Mouse (Mus musculus) liver, adult 10 weeks (tissue): ENCODE data around the gene Adal. TPM values are rescaled to one million over a fixed set of nuclear protein-coding genes. Genes with fewer than 3 reads are reported as not detected.

Experiments
- polyA plus RNA-seq: library from polyadenylated mRNA; stranded (reverse); fragments of 350-450 nt; fragmentation: Illumina TruSeq; extraction: RNeasy Lipid Tissue Mini Kit (QIAGEN cat#74804); gene quantifications from one replicate; pipeline ENCODE4 v1.2.3, GENCODE M21; 2014; ENCODE audit warnings: low read depth, low replicate concordance

Adal gene
- 22.0 TPM for polyA plus RNA-seq

DNA sequence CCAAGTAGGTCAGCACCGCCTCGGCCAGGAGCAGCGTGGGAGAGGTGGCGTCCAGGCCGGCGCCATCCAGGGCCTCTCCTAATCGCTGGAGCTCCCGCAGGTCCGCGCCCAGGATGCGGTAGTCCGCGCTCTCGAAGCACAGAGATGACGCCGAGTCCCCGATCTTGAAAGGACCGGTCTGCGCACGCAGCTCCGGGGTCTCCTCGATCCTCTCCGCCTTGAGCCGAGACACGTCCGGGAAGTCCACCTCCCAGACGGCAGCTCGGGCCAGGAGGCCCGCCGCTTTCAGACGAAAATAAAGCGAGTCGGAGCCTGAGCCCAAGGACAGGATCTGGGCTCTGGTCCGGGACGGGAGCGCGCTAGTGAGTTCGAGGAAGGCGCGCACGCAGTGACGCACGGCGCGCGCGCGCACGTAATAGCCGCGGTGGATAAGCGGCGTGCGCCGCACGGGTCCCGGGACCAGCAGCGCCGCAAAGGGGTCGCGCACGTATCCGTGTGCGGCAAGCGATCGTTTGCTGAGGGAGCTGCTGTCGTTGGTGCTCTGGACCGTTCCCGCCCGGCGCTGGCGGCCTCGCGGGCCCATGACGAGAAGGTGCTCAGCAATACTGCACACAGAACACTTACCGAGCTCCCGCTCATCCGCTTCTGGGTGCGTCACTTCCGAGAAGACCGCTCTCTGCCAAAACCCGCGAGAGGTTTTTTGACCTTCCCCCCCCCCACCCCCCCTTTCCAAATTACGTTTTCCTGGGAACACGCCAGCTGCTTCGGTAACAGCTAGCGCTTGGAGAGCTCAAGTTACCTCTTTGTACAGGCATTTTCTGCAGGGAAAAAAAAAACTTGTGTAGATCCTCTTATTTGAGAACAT is at the start of gene Adal, which contains the start of gene Lcmt2:
Gene Adal (plus strand): TSS at position 411 of the 865 bp plus-strand sequence.
Gene Lcmt2 (minus strand): TSS at position 636 of the 865 bp plus-strand sequence.

DNA sequence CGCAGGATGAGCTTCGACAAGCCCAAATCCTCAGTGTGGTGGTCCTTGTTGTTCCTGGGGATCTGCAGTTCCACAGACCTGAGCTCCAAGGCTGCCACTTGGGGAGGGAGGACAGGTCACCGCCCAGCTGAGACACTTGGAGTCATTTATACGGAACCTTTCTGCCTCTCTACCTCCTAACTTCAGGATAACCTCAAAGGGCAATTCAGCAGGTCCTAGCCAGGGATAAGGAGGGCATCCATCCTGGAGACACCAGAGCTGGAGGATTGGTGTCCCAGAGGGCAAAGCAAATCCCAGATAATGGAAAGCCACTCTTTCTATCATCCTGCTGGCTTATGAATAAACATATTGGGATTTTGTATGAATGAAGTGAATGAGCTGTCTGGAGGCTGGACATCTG is 30.5 kb upstream of the Adal start, which contains the start of gene Tgm7:
Gene Tgm7 (minus strand): TSS at position 101 of the 400 bp plus-strand sequence.

DNA sequence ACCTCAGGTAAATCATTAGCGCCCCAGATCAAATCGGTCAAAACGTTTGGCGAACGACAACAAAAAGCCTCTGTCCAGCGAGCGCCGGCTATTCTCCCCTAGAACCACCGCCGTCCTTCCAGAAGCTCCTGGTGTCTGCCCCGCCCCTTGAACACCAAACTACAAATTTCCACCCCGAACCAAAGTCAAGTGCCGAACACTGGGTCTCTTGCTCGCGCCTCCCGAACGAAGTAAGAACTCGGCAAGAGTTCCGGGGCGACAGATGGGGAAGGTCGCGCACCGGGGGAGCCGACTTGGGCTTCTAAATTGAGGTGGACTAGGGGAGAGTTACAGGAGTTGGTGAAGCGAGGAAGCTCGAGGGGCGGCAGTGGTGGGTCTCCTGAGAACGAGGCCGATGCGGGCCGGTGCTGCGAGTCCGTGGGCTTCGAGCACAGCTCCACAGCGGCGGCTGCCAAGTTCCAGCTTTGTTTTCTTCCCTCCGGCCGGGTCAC is 30.3 kb downstream of the Adal start, which contains the start of gene Tubgcp4:
Gene Tubgcp4 (plus strand): TSS at position 174 of the 491 bp plus-strand sequence.

DNA sequence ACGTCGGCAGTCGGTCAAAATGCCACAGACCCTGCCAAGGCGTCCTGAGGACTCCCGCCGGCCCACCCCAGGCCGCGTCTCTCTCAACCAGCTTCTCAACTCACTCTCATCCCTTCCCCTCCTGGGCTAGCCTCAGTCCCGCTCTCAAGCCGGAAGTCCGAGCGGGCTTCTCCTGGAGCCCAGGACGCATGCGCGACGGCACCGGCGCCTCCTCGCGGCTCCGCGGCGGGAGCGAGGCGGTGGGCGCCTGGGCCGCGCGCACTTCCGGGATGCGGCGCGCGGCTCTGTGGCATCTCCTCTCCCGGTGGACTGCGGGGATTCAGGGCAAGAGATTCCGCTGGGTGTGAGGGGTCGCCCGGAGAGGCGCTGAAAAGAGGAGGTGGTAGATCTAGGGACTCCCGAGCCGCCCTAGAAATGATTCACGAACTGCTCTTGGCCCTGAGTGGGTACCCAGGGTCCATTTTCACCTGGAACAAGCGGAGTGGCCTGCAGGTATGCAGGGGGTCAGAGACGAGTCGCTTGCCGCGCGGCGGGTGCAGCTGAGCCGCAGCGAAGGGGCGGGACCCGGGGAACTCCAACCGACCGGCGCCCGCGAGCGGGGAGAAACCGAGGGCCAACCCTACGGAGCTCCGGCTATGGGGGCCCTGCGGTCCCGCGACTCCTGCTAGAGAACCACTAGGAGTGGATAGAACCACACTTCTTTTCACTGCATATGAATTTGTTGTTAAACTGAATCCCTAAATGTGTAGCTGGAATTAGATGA is 30.9 kb downstream of the Adal start, which contains the start of gene Zscan29:
Gene Zscan29 (minus strand): TSS at position 146 of the 763 bp plus-strand sequence.

Other genes with a start within 250 kb of the Adal start
- 14.3 TPM for gene Ubr1, start 169.7 kb upstream of the Adal start, polyA plus RNA-seq
- gene Tmem62, start 163.4 kb upstream of the Adal start, polyA plus RNA-seq: 41.0 TPM
- gene Ccndbp1, start 132.0 kb upstream of the Adal start, polyA plus RNA-seq: 20.9 TPM
- not detected for gene Epb42, start 103.4 kb upstream of the Adal start, polyA plus RNA-seq
- not detected for gene Tgm5, start 54.6 kb upstream of the Adal start, polyA plus RNA-seq
- gene Tgm7, start 30.6 kb upstream of the Adal start, polyA plus RNA-seq: not detected
- gene Lcmt2, start 225 bp downstream of the Adal start, polyA plus RNA-seq: 2.9 TPM
- 28.5 TPM for gene Tubgcp4, start 30.2 kb downstream of the Adal start, polyA plus RNA-seq
- 9.5 TPM for gene Zscan29, start 30.7 kb downstream of the Adal start, polyA plus RNA-seq
- 2.2 TPM for gene Trp53bp1, start 131.0 kb downstream of the Adal start, polyA plus RNA-seq
- gene Map1a, start 149.2 kb downstream of the Adal start, polyA plus RNA-seq: not detected
- gene Ppip5k1, start 215.0 kb downstream of the Adal start, polyA plus RNA-seq: 1.6 TPM
- gene Ckmt1, start 217.3 kb downstream of the Adal start, polyA plus RNA-seq: not detected
- gene Strc, start 246.7 kb downstream of the Adal start, polyA plus RNA-seq: not detected